Mouse (Mus musculus) heart, embryonic 15.5 days (tissue): ENCODE results near the gene Adam8. TPM values are rescaled to one million over a fixed set of nuclear protein-coding genes. Genes with fewer than 3 reads are reported as not detected.

Experiments used
- ATAC-seq: fragments of 200-750 bp; cut with Nextera tagmentation; replicated peaks from 2 replicates; pipeline ENCODE4 v1.8.0; 2017; ENCODE audit warnings: low read depth, moderate TSS enrichment; ENCODE audit not compliant: insufficient number of reproducible peaks, insufficient read depth, low FRiP score
- H3K27ac ChIP-seq: fragments of 300-500 bp; sonication (generic); 2 replicates; pipeline ENCODE4 v1.5.1; 2015; ENCODE audit warnings: mild to moderate bottlenecking, inconsistent platforms
- H3K27me3 ChIP-seq: fragments of 300-500 bp; sonication (generic); 2 replicates; pipeline ENCODE4 v1.6.1; 2015; ENCODE audit warnings: inconsistent platforms
- H3K36me3 ChIP-seq: fragments of 300-500 bp; sonication (generic); 2 replicates; pipeline ENCODE4 v1.6.1; 2015; ENCODE audit warnings: mild to moderate bottlenecking, inconsistent platforms
- H3K4me1 ChIP-seq: fragments of 300-500 bp; sonication (generic); replicated peaks from 2 replicates; pipeline ENCODE4 v1.6.1; 2015; ENCODE audit warnings: inconsistent platforms
- H3K4me2 ChIP-seq: fragments of 300-500 bp; sonication (generic); 2 replicates; pipeline ENCODE4 v1.6.1; 2015; ENCODE audit warnings: inconsistent platforms, mild to moderate bottlenecking, moderate library complexity
- H3K4me3 ChIP-seq: fragments of 300-500 bp; sonication (generic); 2 replicates; pipeline ENCODE4 v1.5.1; 2015; ENCODE audit warnings: mild to moderate bottlenecking, inconsistent platforms
- H3K9ac ChIP-seq: fragments of 300-500 bp; sonication (generic); 2 replicates; pipeline ENCODE4 v1.6.1; 2015; ENCODE audit warnings: mild to moderate bottlenecking, inconsistent platforms
- H3K9me3 ChIP-seq: fragments of 300-500 bp; sonication (generic); replicated peaks from 2 replicates; pipeline ENCODE4 v1.6.1; 2016; ENCODE audit warnings: inconsistent platforms
- WGBS: fragments of 180-500 bp; shearing (Covaris S2); methylation state at CpG from one replicate; pipeline ENCODE4 v1.1.7; 2015; ENCODE audit warnings: mixed read lengths; 5-methylcytosine and 5-hydroxymethylcytosine counted together
- microRNA counts: library from miRNA; unstranded; fragments of <30 nt; microRNA quantifications from one replicate; lab custom pipeline; 2016
- microRNA-seq: library from miRNA; unstranded; fragments of <30 nt; microRNA quantifications from one replicate; pipeline ENCODE4, GENCODE M21; 2016
- polyA plus RNA-seq: library from polyadenylated mRNA; unstranded; fragments of >200 nt; fragmentation: Nextera tagmentation; extraction: Ambion mirVana; gene quantifications from 2 replicates; pipeline ENCODE4 v1.2.1, GENCODE M21; 2015

Gene Adam8
- polyA plus RNA-seq, 1 experiment from 2014 or later, result 1.3 TPM

- ATAC-seq, result no peak
- 3% methylated on average over 68 of the region's 68 CpGs for WGBS
- Histone ChIP-seq H3K27me3 (peaks cover 95% of the 10 kb centered on the region), H3K4me3 (peak overlapping the region; percentile 47), H3K4me2 (peak overlapping the region; percentile 73), H3K4me1 (peaks cover 14% of the 10 kb centered on the region), H3K9ac (0 out of 2 replicates have a peak overlapping the region, but pooled peaks have one; percentile 46), H3K27ac (no peak overlapping the region), H3K9me3 (no peaks in the 10 kb centered on the region), H3K36me3 (no peaks in the 10 kb centered on the region)
These were observed 47.8 kb downstream of the Adam8 start for GRCm38 (mm10) chr7:139944291-139945240.

- H3K27ac ChIP-seq, result no peak within 1 kb of the TSS
- H3K36me3 ChIP-seq, result no peaks in the 10 kb centered on the region
- peak within 1 kb of the TSS; percentile 73 for H3K4me2 ChIP-seq
- peaks cover 89% of the 10 kb centered on the region for H3K27me3 ChIP-seq
- H3K9ac ChIP-seq, result peak within 1 kb of the TSS; percentile 46
- H3K9me3 ChIP-seq, result no peaks in the 10 kb centered on the region
- ATAC-seq, result peak; percentile 58; the same call in 1 of the 2 replicates
- peak within 1 kb of the TSS; percentile 47 for H3K4me3 ChIP-seq
- WGBS, result 1% methylated on average over 59 of the region's 59 CpGs
- H3K4me1 ChIP-seq, result peaks cover 13% of the 10 kb centered on the region
These were observed 48.6 kb downstream of the Adam8 start, which contains the start of gene Utf1 for GRCm38 (mm10) chr7:139943674-139944281. Gene Utf1 (plus strand): TSS chr7:139943789.

- no peaks in the 10 kb centered on the region for H3K9me3 ChIP-seq
- no peak overlapping the region for H3K27ac ChIP-seq
- 54% methylated on average over 16 of the region's 16 CpGs for WGBS
- peaks cover 73% of the 10 kb centered on the region for H3K27me3 ChIP-seq
- H3K4me3 ChIP-seq, result no peak overlapping the region
- peaks cover 13% of the 10 kb centered on the region for H3K4me1 ChIP-seq
- no peaks in the 10 kb centered on the region for H3K36me3 ChIP-seq
- no peak overlapping the region for H3K9ac ChIP-seq
- no peak for ATAC-seq
- H3K4me2 ChIP-seq, result no peak overlapping the region
These were observed 51.7 kb downstream of the Adam8 start for GRCm38 (mm10) chr7:139940476-139941209.

- no peaks in the 10 kb centered on the region for H3K4me1 ChIP-seq
- no peaks in the 10 kb centered on the region for H3K36me3 ChIP-seq
- ATAC-seq, result no peak
- no peak overlapping the region for H3K4me3 ChIP-seq
- WGBS, result 49% methylated on average over 5 of the region's 5 CpGs
- H3K27ac ChIP-seq, result no peak overlapping the region
- no peak overlapping the region for H3K9ac ChIP-seq
- peaks cover 45% of the 10 kb centered on the region for H3K27me3 ChIP-seq
- no peaks in the 10 kb centered on the region for H3K9me3 ChIP-seq
- no peak overlapping the region for H3K4me2 ChIP-seq
These were observed 54.6 kb downstream of the Adam8 start for GRCm38 (mm10) chr7:139937810-139938209.

- 60% methylated on average over 3 of the region's 3 CpGs for WGBS
- Histone ChIP-seq H3K36me3 (no peaks in the 10 kb centered on the region), H3K4me3 (no peak overlapping the region), H3K27me3 (peaks cover 38% of the 10 kb centered on the region), H3K9me3 (no peaks in the 10 kb centered on the region), H3K4me2 (no peak overlapping the region), H3K27ac (no peak overlapping the region), H3K4me1 (no peaks in the 10 kb centered on the region), H3K9ac (no peak overlapping the region)
- ATAC-seq, result no peak
These were observed 55.2 kb downstream of the Adam8 start for GRCm38 (mm10) chr7:139937138-139937537.

GRCm38 (mm10) chr7:139936705-139937104 is 55.7 kb downstream of the Adam8 start:
- Histone ChIP-seq H3K4me1 (no peaks in the 10 kb centered on the region), H3K4me2 (no peak overlapping the region), H3K27ac (no peak overlapping the region), H3K9ac (no peak overlapping the region), H3K27me3 (peaks cover 34% of the 10 kb centered on the region), H3K36me3 (no peaks in the 10 kb centered on the region), H3K4me3 (no peak overlapping the region), H3K9me3 (no peaks in the 10 kb centered on the region)
- no peak for ATAC-seq
- 76% methylated on average over 10 of the region's 10 CpGs for WGBS

GRCm38 (mm10) chr7:139930732-139931131 is 61.6 kb downstream of the Adam8 start:
- ATAC-seq, result 0 out of 2 replicates have a peak, but pooled peaks have one; percentile 19
- Histone ChIP-seq H3K4me1 (no peaks in the 10 kb centered on the region), H3K9ac (no peak overlapping the region), H3K36me3 (no peaks in the 10 kb centered on the region), H3K9me3 (no peaks in the 10 kb centered on the region), H3K4me3 (no peak overlapping the region), H3K27ac (no peak overlapping the region), H3K27me3 (peaks cover 4% of the 10 kb centered on the region), H3K4me2 (no peak overlapping the region)
- 22% methylated on average over 11 of the region's 11 CpGs for WGBS

MicroRNAs within 50 kb of the gene (microRNA counts, 519-probe panel; counts per million panel counts)
- microRNA mmu-miR-202-3p (lab: Ali Mortazavi, UCI), result 2,006 counts per million, percentile 23 among the panel's probes with 10 or more counts
- 2,540 counts per million, percentile 54 among the panel's probes with 10 or more counts for microRNA mmu-miR-202-5p (lab: Ali Mortazavi, UCI)

Small RNA genes within 50 kb of the gene (microRNA-seq; reads per million reads assigned to microRNA genes)
- not detected for gene Mir202
- gene Mir7062, result not detected
- gene mmu-mir-7686, result not detected

Other genes with a start within 250 kb of the Adam8 start
- 0.81 TPM in 1 of 2 replicates, not detected in the other for gene Adgra1, start 158.4 kb downstream of the Adam8 start, polyA plus RNA-seq
- 0.11 and 0.68 TPM in 2 replicates for gene Kndc1, start 97.9 kb downstream of the Adam8 start, polyA plus RNA-seq
- 0.60 TPM in 1 of 2 replicates, not detected in the other for gene Utf1, start 48.8 kb downstream of the Adam8 start, polyA plus RNA-seq
- gene 6430531B16Rik, start 13.8 kb downstream of the Adam8 start, polyA plus RNA-seq, result 0.57 TPM in 1 of 2 replicates, not detected in the other
- 27.6 and 32.0 TPM in 2 replicates for gene Zfp511, start 43.8 kb upstream of the Adam8 start, polyA plus RNA-seq
- 27.4 and 37.0 TPM in 2 replicates for gene Tubgcp2, start 44.1 kb upstream of the Adam8 start, polyA plus RNA-seq
- not detected in 2 replicates for gene Msx3, start 56.5 kb upstream of the Adam8 start, polyA plus RNA-seq
- 0.45 and 0.67 TPM in 2 replicates for gene Caly, start 90.0 kb upstream of the Adam8 start, polyA plus RNA-seq
- 0.29 TPM in 1 of 2 replicates, not detected in the other for gene Prap1, start 100.8 kb upstream of the Adam8 start, polyA plus RNA-seq
- 79.5 and 107 TPM in 2 replicates for gene Fuom, start 109.9 kb upstream of the Adam8 start, polyA plus RNA-seq
- gene Paox, start 123.2 kb upstream of the Adam8 start, polyA plus RNA-seq, result 11.1 and 11.7 TPM in 2 replicates
- gene Echs1, start 123.9 kb upstream of the Adam8 start, polyA plus RNA-seq, result 192 and 217 TPM in 2 replicates
- 27.8 and 33.4 TPM in 2 replicates for gene Mtg1, start 145.0 kb upstream of the Adam8 start, polyA plus RNA-seq
- gene Sprn, start 162.3 kb upstream of the Adam8 start, polyA plus RNA-seq, result 0.05 and 0.36 TPM in 2 replicates
- not detected in 2 replicates for gene Olfr522, start 172.2 kb upstream of the Adam8 start, polyA plus RNA-seq
- not detected in 2 replicates for gene Olfr523, start 180.7 kb upstream of the Adam8 start, polyA plus RNA-seq
- 0.06 and 0.42 TPM in 2 replicates for gene Olfr524, start 213.4 kb upstream of the Adam8 start, polyA plus RNA-seq
- gene Cd163l1, start 225.7 kb upstream of the Adam8 start, polyA plus RNA-seq, result 0.87 and 8.2 TPM in 2 replicates